Mouse (Mus musculus): ENCODE measurements around the gene Atp6v1e2. TPM values are rescaled to one million over a fixed set of nuclear protein-coding genes. Genes with fewer than 3 reads are reported as not detected.

Atp6v1e2 gene
- polyA plus RNA-seq, 1 experiment = 0.18 TPM

DNA sequence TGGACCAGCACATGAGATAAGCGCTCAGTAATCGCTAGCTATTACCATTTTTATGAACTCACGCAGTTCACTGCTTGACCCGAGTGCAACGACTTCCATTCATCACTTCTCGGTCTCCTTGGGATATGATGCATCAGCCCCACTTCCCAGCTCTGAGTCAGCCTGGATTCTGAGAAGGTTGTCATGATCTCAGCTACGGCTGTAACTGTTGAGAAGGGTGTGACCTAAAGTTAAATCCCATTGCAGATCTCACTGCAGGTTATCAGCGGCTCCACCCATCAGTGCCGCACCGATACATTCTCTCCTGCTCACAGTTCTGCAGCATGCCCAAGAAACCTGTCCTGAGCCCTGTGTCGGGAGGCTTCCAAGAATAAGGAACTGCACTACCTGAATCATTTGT, 28.0 kb downstream of the Atp6v1e2 start:
- DNase-seq (ENCODE audit: extremely low spot score in 1 of 2, low spot score in 1 of 2) = no peak

DNA sequence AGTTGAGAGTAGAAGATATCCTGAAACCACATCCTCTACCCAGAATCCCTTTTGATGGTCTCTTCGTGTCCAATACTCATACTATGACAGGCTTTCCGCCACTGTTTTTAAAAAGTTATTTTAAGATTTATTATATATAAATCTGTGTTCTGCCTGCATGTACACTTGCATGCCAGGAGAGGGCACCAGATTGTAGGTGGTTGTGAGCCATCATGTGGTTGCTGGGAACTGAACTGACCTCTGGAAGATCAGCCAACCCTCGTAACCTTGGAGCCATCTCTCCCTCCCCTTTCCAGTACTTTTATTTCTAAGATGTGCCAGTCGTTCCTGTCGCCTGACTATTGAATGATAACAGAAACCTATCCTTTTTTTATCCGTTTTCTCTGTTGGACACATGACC, 28.9 kb downstream of the Atp6v1e2 start:
- DNase-seq (ENCODE audit: extremely low spot score in 1 of 2, low spot score in 1 of 2) = no peak

DNA sequence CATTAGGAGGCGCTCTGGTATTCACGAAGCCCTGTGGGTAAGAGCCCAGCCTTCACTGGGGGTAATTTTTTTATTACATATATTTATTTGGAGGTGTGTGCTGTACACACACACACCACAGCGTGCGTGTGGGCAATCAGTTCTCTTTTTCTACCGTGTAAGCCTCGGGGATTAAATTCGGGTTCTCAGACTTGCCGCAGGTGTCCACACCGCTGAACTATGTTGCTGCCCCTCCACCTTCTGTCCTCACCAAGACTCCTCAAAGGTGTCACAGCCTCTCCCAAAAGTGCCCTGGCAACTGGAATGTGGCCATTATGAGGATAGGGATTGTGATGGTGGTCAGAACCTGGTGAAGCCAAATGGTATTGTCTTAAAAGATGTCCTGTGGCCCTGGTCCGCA, 30.6 kb downstream of the Atp6v1e2 start, which contains the start of gene Tmem247:
Gene Tmem247 (plus strand): TSS at position 301 of the 400 bp plus-strand sequence.
- no peak for DNase-seq (ENCODE audit: extremely low spot score in 1 of 2, low spot score in 1 of 2)

DNA sequence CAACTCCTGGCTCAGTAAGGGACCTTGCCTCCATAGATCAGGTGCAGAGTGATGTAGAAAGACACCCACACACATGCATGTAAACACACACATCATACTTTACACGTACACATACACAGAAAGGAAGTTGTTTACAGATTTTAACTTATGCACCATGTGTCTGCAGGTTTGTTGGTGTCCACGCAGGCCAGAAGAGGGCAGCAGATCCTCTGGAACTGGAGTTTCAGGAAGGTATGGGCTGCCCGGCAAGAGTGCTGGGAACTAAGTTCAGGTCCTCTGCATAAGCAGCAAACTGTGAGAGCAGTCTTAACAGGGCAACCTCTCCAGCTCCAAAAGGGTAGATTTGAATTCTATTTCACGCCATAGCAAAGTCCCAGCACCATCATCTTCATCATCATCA, 32.2 kb downstream of the Atp6v1e2 start:
- no peak for DNase-seq (ENCODE audit: extremely low spot score in 1 of 2, low spot score in 1 of 2)

DNA sequence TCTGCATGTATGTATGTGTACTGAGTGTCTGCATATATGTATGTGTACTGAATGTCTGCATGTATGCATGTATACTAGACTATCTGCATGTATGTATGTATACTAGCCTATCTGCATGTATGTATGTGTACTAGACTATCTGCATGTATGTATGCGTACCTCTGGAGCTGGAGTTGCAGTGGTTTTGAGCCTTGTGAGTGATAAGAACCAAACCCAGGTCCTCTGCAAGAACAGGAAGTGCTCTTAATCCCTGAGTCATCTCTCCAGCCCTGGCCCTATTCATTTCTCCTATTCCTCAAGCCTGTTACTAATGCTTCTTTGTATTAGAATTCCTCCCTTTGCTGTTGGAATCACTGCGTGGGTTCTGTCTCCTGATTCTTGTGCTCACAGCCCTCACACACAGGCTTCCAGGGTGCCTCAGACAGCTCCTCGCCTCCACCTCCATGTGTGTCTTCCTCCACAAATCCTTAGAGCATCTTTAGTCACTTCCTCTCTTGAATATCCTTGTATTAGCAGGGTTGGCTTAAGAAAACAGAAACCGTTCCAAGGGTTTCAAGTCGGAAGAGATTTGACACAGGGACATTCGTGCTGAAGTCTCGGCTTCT, 34.6 kb downstream of the Atp6v1e2 start:
- peak in 1 of 2 experiments; percentile 53 for DNase-seq (ENCODE audit: extremely low spot score in 1 of 2, low spot score in 1 of 2)

DNA sequence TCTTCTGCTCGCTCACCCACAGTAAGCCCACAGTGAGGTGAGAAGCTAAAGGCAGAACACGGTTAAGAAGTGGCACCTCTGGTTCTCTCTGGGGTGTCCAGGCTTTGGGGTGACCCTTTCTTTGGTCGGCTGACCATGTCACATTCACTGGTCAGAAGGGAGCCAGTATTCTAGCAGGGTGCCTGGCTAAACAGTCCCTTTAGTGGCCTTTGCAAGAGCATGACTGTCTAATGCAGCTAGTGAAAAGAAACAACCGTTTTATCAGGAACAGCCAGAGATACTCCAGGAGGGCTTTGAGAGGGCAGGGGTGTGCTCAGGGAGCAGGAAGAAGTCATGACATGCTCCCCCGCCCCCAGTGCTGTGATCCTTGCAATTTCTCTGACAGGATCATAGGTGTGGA, 36.4 kb downstream of the Atp6v1e2 start:
- no peak for DNase-seq (ENCODE audit: extremely low spot score in 1 of 2, low spot score in 1 of 2)

DNA sequence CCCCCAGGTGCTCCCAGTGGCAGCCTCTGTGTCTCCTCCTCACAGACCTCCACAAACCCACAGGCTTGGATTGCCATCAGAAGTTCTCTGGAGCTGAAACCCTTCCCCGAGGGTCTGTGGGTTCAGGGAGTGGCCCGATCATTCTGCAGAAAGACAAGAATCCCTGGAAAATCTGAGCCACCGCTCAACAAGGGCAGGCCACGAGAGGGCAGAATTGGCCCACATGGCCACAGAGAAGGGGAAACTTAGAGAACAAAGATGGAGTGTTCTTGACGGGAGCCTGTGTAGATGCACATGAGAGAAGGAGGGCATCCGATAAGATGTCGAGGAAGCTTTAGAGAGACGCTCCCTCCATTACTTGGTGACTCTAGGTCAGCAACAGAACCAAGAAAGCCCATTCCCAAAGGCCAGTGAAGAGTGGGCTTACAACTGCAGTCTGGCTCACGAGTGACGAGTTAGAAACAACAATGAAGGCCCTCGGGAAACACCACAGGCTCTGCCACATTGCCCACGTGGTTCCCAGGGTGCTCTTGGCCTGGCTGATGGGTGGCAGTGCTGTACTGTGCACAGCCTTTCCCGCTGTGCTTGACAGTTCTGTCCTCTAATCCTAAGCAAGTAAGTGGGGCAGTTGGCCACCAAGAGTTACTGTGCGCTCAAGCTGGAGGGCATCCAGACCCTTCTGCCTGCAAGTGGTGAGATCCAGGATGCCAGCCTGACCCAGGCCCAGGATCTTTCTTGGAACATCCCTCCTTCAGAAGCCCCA, 37.8 kb downstream of the Atp6v1e2 start:
- peak in 1 of 2 experiments; percentile 63 for DNase-seq (ENCODE audit: extremely low spot score in 1 of 2, low spot score in 1 of 2)

DNA sequence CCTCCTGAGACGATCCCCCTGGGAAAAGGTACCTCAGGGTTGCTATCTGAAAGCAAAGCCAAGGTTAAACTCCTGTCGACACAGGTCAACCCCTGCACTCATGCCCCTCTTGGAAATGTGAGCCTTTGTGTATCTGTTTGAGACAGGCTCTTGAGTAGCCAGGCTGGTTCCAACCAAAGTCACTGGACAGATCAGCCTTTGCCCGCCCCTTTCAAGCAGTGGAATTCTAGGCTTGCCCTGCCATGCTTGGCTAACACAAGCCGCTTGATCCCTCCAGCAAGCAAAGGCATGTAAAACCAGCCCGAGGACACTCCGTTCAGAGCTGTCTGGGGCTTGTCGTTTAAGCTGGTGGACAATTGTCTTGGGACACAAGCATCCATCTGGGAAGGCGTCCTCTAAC, 39.4 kb downstream of the Atp6v1e2 start:
- no peak for DNase-seq (ENCODE audit: extremely low spot score in 1 of 2, low spot score in 1 of 2)

DNA sequence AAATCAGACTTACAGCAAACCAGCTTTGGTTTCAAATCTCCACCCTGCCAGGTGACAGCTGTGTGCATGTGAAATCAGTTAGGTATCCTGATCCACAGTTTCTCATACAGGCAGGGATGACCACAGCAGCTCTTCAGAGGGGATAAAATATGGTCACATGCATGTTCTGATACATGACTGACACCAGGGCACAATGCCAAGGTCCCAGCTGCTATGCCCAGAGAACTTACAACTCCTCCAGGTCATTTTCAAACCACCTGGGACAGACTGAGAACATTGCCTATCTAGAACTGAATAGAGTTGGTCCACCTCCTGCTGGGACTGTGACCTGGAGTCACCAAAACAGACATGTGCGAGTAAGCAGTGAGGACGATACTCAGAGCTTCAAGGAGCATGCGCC, 40.6 kb downstream of the Atp6v1e2 start:
- DNase-seq (ENCODE audit: extremely low spot score in 1 of 2, low spot score in 1 of 2) = no peak

DNA sequence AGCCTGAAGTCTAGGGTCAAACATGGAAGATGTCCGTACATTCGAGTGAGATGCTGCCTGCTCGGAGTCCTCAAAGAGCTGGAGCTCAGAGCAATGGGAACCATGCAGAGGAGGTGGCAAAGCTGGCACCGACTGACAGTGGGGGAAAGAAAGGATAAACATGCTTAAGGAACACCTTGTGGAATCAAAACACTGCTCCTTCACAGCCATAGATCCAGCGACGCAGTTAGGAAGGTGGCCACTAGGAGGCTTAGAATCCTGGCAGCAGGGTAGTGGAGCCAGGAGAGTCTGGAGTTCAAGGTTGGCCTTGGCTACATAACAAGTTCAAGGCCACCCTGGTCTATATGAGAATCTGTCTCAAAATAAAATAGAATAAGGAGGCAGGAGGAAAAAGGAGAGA, 41.1 kb downstream of the Atp6v1e2 start:
- no peak for DNase-seq (ENCODE audit: extremely low spot score in 1 of 2, low spot score in 1 of 2)

DNA sequence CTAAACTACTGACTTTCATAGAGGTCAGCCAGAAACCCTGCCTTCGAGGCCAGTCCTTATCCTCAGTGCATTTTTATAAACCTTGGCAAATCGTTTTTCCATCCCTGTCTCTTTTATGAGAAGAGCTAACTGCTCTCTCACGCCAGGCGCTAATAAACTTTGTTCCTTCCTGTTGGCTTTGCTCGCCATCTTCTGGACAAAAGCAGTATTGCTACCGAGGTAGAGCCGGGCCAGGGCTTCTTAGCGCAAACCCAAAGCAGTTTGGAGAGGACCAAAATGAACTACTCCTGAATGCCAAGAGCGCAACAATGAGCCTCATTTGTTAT, 41.6 kb downstream of the Atp6v1e2 start:
- peak; percentile 49 to 96 for DNase-seq (ENCODE audit: extremely low spot score in 1 of 2, low spot score in 1 of 2)

DNA sequence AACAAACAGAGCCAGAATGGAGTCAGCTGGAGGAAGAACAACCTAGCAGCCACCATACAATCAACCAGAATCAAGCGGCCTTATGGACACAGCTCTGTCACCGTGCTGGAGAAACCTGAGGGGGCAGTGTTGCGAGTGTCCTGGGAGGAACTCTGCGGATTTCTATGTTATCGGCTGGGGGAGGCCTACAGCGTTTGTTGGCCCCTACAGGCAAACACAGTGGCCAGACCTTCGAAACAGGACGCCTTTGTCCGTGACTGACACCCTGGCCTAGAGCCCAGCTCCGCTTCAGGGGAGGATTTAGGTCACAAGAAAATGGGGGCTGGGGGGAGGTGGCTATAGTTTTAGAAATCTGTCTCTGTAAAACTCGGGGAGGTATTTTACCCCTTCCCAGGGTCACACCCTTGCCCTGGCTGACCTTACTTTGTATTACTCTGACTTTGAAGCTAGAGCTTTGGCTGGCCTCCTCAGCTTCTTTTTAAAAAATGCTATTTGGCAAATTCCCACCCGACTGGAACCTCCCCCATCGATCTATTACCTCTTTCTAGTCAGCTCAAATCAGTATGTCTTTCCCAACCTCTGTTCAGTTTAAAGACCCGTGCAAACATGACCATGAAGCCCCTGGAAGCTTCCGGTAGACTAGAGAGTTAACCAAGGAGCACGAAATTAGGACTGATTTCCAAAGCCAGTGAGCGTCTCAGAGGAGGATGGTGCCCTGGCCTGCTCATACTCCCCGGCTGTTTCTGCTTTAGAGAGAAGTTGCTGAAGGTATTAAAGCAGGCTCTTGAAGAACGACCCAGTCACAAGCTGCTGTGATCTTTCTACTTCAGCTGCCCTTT, 42.2 kb downstream of the Atp6v1e2 start:
- peak in 1 of 2 experiments; percentile 54 for DNase-seq (ENCODE audit: extremely low spot score in 1 of 2, low spot score in 1 of 2)

DNA sequence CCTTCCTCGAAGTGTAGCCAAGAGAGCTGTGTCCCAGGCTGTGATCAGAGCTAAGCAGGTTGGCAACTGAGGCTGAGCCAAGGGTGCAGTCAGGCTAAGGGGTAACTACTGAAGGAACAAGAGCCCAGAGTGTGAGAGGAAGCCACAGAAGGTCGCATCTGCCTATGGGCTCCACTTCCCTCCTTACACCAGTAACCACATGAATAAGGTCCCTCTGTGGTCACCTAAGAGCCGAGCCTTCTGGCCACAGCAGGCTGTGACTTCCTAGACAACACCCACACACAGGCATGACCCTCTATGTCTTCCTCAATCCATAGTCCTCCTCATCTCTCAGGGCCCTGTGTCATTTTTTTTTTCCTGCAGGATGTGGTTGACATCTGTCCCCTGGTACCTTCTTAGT, 43.5 kb downstream of the Atp6v1e2 start:
- DNase-seq (ENCODE audit: extremely low spot score in 1 of 2, low spot score in 1 of 2) = no peak

DNA sequence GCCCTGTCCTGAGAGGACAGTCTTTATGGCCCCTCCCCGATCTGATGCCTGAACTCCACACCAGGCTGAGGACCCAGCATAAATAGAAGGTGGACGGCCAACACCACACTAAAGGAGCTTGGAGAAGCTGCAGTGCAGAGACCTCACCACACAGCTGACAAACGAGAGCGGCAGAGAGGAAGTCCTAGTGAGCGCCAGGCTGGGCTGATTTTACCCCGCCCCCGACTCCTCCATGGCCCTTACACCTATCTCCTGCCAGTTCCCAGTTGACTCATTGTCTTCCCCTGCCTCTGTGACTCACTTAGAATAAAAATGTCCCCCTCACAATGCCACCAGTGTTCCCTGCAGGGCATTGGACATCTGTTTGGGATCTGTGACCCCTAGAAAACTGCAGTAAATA, 44.1 kb downstream of the Atp6v1e2 start:
- peak in 1 of 2 experiments; percentile 60 for DNase-seq (ENCODE audit: extremely low spot score in 1 of 2, low spot score in 1 of 2)

DNA sequence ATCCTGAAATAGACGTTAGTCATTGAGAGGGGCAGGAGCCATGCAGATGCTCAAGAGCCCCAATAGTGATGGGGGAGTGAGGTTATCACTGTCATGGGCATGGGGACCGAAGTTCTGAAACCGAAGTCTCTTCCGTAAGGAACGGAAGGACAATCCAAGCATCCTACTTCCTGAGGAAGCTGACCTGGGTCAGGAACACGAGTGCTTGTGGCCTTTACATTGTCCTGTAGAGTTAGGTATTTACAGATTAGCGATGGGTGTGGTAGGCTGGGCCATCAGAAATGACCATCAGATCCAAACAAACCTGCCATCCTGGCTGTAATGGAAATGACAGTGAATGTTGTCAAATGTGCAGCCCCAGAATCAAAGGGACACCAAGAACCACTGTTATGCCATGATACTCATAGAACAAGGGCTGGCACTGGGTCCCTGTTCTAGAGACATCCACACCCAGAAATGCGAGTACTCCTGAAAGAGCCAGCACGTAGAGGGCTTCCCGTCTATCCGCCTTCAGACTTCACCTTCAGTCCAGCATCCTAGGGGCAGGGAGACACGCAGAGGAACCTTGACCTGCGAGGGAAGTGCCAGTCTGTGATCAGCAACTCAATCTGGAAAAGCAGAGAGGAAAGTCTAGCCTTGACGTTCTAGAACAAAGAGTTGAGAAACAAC, 45.2 kb downstream of the Atp6v1e2 start:
- DNase-seq (ENCODE audit: extremely low spot score in 1 of 2, low spot score in 1 of 2) = no peak

DNA sequence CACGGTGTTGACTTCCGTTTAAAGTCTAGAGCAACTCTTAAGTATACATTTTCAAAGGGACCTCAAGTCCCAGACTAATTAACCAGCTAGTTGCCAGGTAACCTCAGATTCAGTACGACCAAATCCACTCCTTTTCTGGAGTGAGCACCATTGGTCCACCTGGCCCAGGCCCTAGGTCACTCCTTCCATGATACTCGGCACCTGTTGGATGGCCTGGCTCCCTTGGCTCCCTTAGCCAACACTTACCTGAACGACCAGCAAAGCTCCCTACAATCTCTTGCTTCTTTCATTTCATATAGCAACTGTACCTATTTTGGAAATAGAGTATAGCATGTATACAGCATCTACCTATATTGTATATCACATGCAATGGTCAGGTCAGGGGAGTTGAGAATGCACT, 47.1 kb downstream of the Atp6v1e2 start:
- no peak for DNase-seq (ENCODE audit: extremely low spot score in 1 of 2, low spot score in 1 of 2)

DNA sequence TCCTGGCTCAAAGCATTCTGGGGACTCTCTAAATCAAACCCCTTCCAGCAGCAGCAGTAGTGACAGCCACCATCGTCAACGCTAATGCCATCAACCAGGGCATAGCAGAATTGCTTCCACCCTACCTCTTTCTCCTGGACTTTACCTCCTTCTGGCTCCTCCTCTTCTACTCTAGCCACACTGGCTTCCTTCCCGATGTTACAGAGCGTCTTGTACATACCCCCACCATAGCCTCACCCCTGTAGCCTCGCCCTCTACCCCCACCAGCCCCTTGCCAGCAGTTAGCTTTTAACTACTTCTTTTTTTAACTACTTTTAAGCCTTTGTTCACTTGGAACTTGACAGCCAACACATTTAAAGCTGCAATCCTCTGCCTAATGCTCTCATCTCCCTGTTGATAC, 47.9 kb downstream of the Atp6v1e2 start:
- DNase-seq (ENCODE audit: extremely low spot score in 1 of 2, low spot score in 1 of 2) = no peak

DNA sequence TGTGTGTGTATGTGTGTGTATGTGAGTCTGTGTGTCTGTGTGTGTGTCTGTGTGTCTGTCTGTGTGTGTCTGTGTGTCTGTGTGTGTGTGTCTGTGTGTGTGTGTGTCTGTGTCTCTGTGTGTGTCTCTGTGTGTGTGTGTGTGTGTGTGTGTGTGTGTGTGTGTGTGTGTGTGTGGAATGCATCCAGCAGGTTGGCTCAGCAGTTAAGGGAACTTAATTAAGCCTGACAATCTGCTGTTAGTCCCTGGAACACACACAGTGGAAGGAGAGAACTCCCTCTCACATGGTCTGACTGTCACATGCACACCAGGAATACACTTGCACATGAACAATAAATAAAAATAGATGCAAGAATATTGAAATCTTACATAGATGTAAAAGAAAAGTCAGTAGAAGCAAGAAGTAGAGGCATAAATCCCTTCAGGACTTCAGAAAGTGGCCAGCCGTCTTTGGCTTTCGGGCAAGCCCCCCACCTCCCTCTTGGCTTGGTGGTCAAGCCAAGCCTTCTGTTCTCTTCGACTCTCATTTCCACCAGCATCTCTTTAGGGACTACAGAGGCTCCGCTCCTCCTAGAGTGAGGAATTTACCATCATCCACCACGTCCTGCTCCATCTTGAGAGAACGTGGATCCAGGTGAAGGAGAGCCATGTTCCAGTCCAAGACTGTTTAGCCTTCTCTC, 50.1 kb downstream of the Atp6v1e2 start:
- no peak for DNase-seq (ENCODE audit: extremely low spot score in 1 of 2, low spot score in 1 of 2)

DNA sequence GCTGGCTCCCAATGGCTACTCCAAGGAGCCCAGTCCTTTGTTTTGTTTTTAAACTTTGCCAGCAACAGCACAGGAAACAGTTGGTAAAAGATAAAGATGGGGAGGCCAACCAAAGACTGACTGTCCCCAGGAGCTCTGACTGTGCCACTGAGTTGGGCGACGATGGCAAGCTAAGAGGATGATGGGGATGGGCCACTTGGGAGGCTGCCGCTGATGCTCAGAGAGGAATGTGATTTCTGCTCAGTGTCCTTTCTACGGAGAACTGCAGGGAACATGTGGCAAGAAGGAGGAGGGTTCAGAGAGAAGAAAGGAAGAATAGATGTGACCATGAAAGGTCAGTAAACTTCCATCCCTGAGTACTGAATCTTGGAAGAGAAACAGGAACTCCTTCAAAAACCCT, 52.5 kb downstream of the Atp6v1e2 start:
- DNase-seq (ENCODE audit: extremely low spot score in 1 of 2, low spot score in 1 of 2) = no peak
